Mouse (Mus musculus) CH12.LX (cell line): Measurements from ENCODE around the gene Gm10320. TPM values are rescaled to one million over a fixed set of nuclear protein-coding genes. Genes with fewer than 3 reads are reported as not detected.

Source experiments
- DNase-seq: peaks from one replicate; pipeline ENCODE4 v3.0.0-alpha.2; 2013; ENCODE audit errors: extremely low read depth
- H3K27ac ChIP-seq: 2 replicates; pipeline ENCODE4 v1.5.1; 2012; ENCODE audit warnings: low read depth, mild to moderate bottlenecking, control low read depth, moderate library complexity; ENCODE audit not compliant: insufficient read depth
- H3K27me3 ChIP-seq: replicated peaks from 2 replicates; pipeline ENCODE3; 2012; ENCODE audit warnings: inconsistent platforms
- H3K36me3 ChIP-seq, 2 experiments: replicated peaks in 1 of 2; 2 replicates each; pipeline versions ENCODE3 to v1.6.1; 2012; ENCODE audit warnings: inconsistent platforms in 1 of 2, low read length in 1 of 2, mild to moderate bottlenecking in 1 of 2, mixed read lengths in 1 of 2, moderate library complexity in 1 of 2; ENCODE audit not compliant: control insufficient read depth in 1 of 2, insufficient read depth in 1 of 2
- H3K4me1 ChIP-seq, 2 experiments: 2 replicates each; pipeline ENCODE4 v1.6.1; 2012; ENCODE audit warnings: inconsistent platforms in 1 of 2, moderate library complexity in 1 of 2; ENCODE audit not compliant: insufficient read depth in 2 of 2, control insufficient read depth in 1 of 2
- H3K4me2 ChIP-seq: 2 replicates; pipeline ENCODE4 v1.6.1; 2012; ENCODE audit warnings: low read depth, mild to moderate bottlenecking, control low read depth; ENCODE audit not compliant: poor library complexity, insufficient read depth, severe bottlenecking
- H3K4me3 ChIP-seq, 3 experiments: fragments of 150-350 bp in 1 of 3; sonication (generic) in 1 of 3; replicated peaks in 1 of 3; 2 replicates each; pipeline versions ENCODE3 to v1.5.1; 2011 to 2012; ENCODE audit warnings: low read depth in 2 of 3, low read length in 2 of 3, mild to moderate bottlenecking in 2 of 3, moderate library complexity in 2 of 3, control low read depth in 1 of 3, improper control_type of control experiment in 1 of 3, inconsistent platforms in 1 of 3, mixed read lengths in 1 of 3; ENCODE audit not compliant: poor library complexity in 1 of 3
- H3K79me2 ChIP-seq: replicated peaks from 2 replicates; pipeline ENCODE4 v1.6.1; 2012; ENCODE audit warnings: mild to moderate bottlenecking, moderate library complexity; ENCODE audit not compliant: control insufficient read depth, poor library complexity, insufficient read depth, severe bottlenecking; ENCODE audit errors: extremely low read depth
- H3K9ac ChIP-seq: 2 replicates; pipeline ENCODE4 v1.6.1; 2012; ENCODE audit warnings: low read depth, mild to moderate bottlenecking, control low read depth, moderate library complexity; ENCODE audit not compliant: insufficient read depth
- H3K9me3 ChIP-seq: replicated peaks from 2 replicates; pipeline ENCODE3; 2012; ENCODE audit warnings: low read length, inconsistent platforms, mixed read lengths
- BHLHE40 ChIP-seq: IDR thresholded peaks from 2 replicates; pipeline ENCODE4 v1.6.1; 2011; ENCODE audit warnings: mild to moderate bottlenecking, low read depth, low read length, improper control_type of control experiment
- CHD1 ChIP-seq: IDR thresholded peaks from 2 replicates; pipeline ENCODE4 v1.6.1; 2012; ENCODE audit warnings: low read depth, low read length, improper control_type of control experiment, inconsistent platforms
- ELF1 ChIP-seq: IDR thresholded peaks from 2 replicates; pipeline ENCODE4 v1.6.1; 2014; ENCODE audit warnings: low read depth, mild to moderate bottlenecking, inconsistent platforms, low read length, improper control_type of control experiment
- ETS1 ChIP-seq: conservative IDR thresholded peaks from 2 replicates; pipeline ENCODE4 v1.6.1; 2012; ENCODE audit warnings: low read depth, mild to moderate bottlenecking, inconsistent platforms, low read length, improper control_type of control experiment, moderate library complexity
- GABPA ChIP-seq: IDR thresholded peaks from 2 replicates; pipeline ENCODE4 v1.6.1; 2012; ENCODE audit warnings: low read depth, low read length, improper control_type of control experiment, inconsistent platforms; ENCODE audit not compliant: insufficient replicate concordance
- IRF4 ChIP-seq: IDR thresholded peaks from 2 replicates; pipeline ENCODE4 v1.6.1; 2014; ENCODE audit warnings: low read depth, mild to moderate bottlenecking, inconsistent platforms, low read length, improper control_type of control experiment
- JUN ChIP-seq: IDR thresholded peaks from 2 replicates; pipeline ENCODE4 v1.6.1; 2011; ENCODE audit warnings: low read depth, mild to moderate bottlenecking, low read length, improper control_type of control experiment, moderate library complexity; ENCODE audit not compliant: insufficient read depth
- JUND ChIP-seq: conservative IDR thresholded peaks from 2 replicates; pipeline ENCODE4 v1.6.1; 2011; ENCODE audit warnings: low read depth, low read length, improper control_type of control experiment
- KAT2A ChIP-seq: IDR thresholded peaks from 2 replicates; pipeline ENCODE4 v1.6.1; 2012; ENCODE audit warnings: low read length, improper control_type of control experiment, inconsistent platforms; ENCODE audit not compliant: insufficient replicate concordance
- MAFK ChIP-seq: IDR thresholded peaks from 2 replicates; pipeline ENCODE4 v1.6.1; 2011; ENCODE audit warnings: low read length, improper control_type of control experiment; ENCODE audit not compliant: insufficient replicate concordance
- MXI1 ChIP-seq: IDR thresholded peaks from 2 replicates; pipeline ENCODE4 v1.6.1; 2011; ENCODE audit warnings: mild to moderate bottlenecking, low read depth, low read length, improper control_type of control experiment
- MYC ChIP-seq: IDR thresholded peaks from 2 replicates; pipeline ENCODE4 v1.6.1; 2011; ENCODE audit warnings: low read depth, mild to moderate bottlenecking, improper control_type of control experiment, low read length
- NELFE ChIP-seq: IDR thresholded peaks from 2 replicates; pipeline ENCODE4 v1.6.1; 2011; ENCODE audit warnings: low read depth, low read length, improper control_type of control experiment
- NRF1 ChIP-seq: IDR thresholded peaks from 2 replicates; pipeline ENCODE4 v1.6.1; 2014; ENCODE audit warnings: low read depth, mild to moderate bottlenecking, inconsistent platforms, low read length, improper control_type of control experiment, moderate library complexity
- PAX5 ChIP-seq: IDR thresholded peaks from 2 replicates; pipeline ENCODE4 v1.6.1; 2012; ENCODE audit warnings: low read length, inconsistent platforms, mixed read lengths
- POLR2A ChIP-seq: IDR thresholded peaks from 2 replicates; pipeline ENCODE4 v1.6.1; 2011; ENCODE audit warnings: low read depth, mild to moderate bottlenecking, improper control_type of control experiment, low read length
- RAD21 ChIP-seq: IDR thresholded peaks from 2 replicates; pipeline ENCODE4 v1.6.1; 2011; ENCODE audit warnings: low read depth, mild to moderate bottlenecking, low read length, improper control_type of control experiment, moderate library complexity
- RCOR1 ChIP-seq: conservative IDR thresholded peaks from 2 replicates; pipeline ENCODE4 v1.6.1; 2012; ENCODE audit warnings: low read depth, mild to moderate bottlenecking, inconsistent platforms, low read length, improper control_type of control experiment
- SMC3 ChIP-seq: IDR thresholded peaks from 2 replicates; pipeline ENCODE4 v1.6.1; 2011; ENCODE audit warnings: low read depth, low read length, improper control_type of control experiment
- TBP ChIP-seq: conservative IDR thresholded peaks from 2 replicates; pipeline ENCODE4 v1.6.1; 2011; ENCODE audit warnings: low read depth, low read length, improper control_type of control experiment
- TCF12 ChIP-seq: IDR thresholded peaks from 2 replicates; pipeline ENCODE4 v1.6.1; 2014; ENCODE audit warnings: low read depth, mild to moderate bottlenecking, inconsistent platforms, low read length, improper control_type of control experiment
- UBTF ChIP-seq: IDR thresholded peaks from 2 replicates; pipeline ENCODE4 v1.6.1; 2012; ENCODE audit warnings: low read depth, mild to moderate bottlenecking, inconsistent platforms, low read length, improper control_type of control experiment, moderate library complexity
- USF1 ChIP-seq: IDR thresholded peaks from 2 replicates; pipeline ENCODE4 v1.6.1; 2014; ENCODE audit warnings: low read depth, mild to moderate bottlenecking, inconsistent platforms, low read length, improper control_type of control experiment
- USF2 ChIP-seq: conservative IDR thresholded peaks from 2 replicates; pipeline ENCODE4 v1.6.1; 2011; ENCODE audit warnings: low read depth, low read length, improper control_type of control experiment
- ZKSCAN1 ChIP-seq: IDR thresholded peaks from 2 replicates; pipeline ENCODE4 v1.6.1; 2012; ENCODE audit warnings: low read depth, inconsistent platforms, low read length, improper control_type of control experiment, borderline replicate concordance
- ZMIZ1 ChIP-seq: IDR thresholded peaks from 2 replicates; pipeline ENCODE4 v1.6.1; 2012; ENCODE audit warnings: low read depth, mild to moderate bottlenecking, inconsistent platforms, low read length, improper control_type of control experiment
- dilution Hi-C: fragments of 300-500 bp; cut with MboI; formaldehyde crosslinking; loops from 2 replicates; pipeline ENCODE4 v1.14.3; 2020; ENCODE audit warnings: low sequenced_read_pairs; ENCODE audit not compliant: extremely low pct_unique_long_range_greater_than_20kb, extremely low pct_ligation_motif_present
- in situ Hi-C: fragments of 300-500 bp; cut with MboI; formaldehyde crosslinking; loops from 3 replicates; pipeline ENCODE4 v1.14.3; 2019; ENCODE audit warnings: low sequenced_read_pairs, low pct_ligation_motif_present, low pct_unique_long_range_greater_than_20kb, mixed read lengths
- polyA plus RNA-seq: library from polyadenylated mRNA; unstranded; fragments of >175 nt; gene quantifications from 2 replicates; pipeline ENCODE4 v1.2.1, GENCODE M21; 2012; ENCODE audit warnings: low read depth; ENCODE audit not compliant: insufficient read length
- total RNA-seq, 2 experiments: library from RNA; depleted of rRNA; stranded (reverse); fragments of 300-350 nt in 1 of 2; fragments of >200 nt in 1 of 2; gene quantifications; 2 replicates each; pipeline ENCODE4 v1.2.3; 2012 to 2014

Gm10320 gene
- total and polyA plus RNA-seq, 3 experiments, result 1.8 to 13.4 (median 8.0) TPM

GRCm38 (mm10) chr13:98477991-98478390, 13.8 kb downstream of the Gm10320 start:
- no peak overlapping the region for H3K27ac ChIP-seq
- dilution Hi-C loops, result no loop called here
- in situ Hi-C loops, result no loop called here

GRCm38 (mm10) chr13:98476839-98477495, 14.8 kb downstream of the Gm10320 start:
- peaks cover 4% of the 10 kb centered on the region for H3K9me3 ChIP-seq
- no peaks in the 10 kb centered on the region for H3K27me3 ChIP-seq
- no peak for DNase-seq
- H3K4me1 ChIP-seq, result peaks cover 0 to 5% of the 10 kb centered on the region in 2 experiments; a peak in 2 of 4 replicates
- no peak for TF ChIP-seq ZMIZ1
- TF ChIP-seq UBTF, result no peak
- no peak for TF ChIP-seq TCF12
- TF ChIP-seq MAFK, result no peak
- TF ChIP-seq BHLHE40, result no peak
- TF ChIP-seq JUN, result no peak
- no peak for TF ChIP-seq ELF1
- no peak for TF ChIP-seq SMC3
- TF ChIP-seq ETS1, result no peak
- no peak for TF ChIP-seq JUND
- TF ChIP-seq NELFE, result no peak
- no peak for TF ChIP-seq CHD1
- no peak for TF ChIP-seq MXI1
- TF ChIP-seq ZKSCAN1, result no peak
- TF ChIP-seq NRF1, result no peak
- TF ChIP-seq, all 38 proteins: peak for 0
- no peaks in the 10 kb centered on the region for H3K79me2 ChIP-seq
- no peak overlapping the region for H3K4me2 ChIP-seq
- no peak overlapping the region for H3K4me3 ChIP-seq
- dilution Hi-C loops (no loop called here), in situ Hi-C loops (no loop called here)
- no peaks in the 10 kb centered on the region for H3K36me3 ChIP-seq
- no peak overlapping the region for H3K27ac ChIP-seq
- H3K9ac ChIP-seq, result no peak overlapping the region

More at GRCm38 (mm10) chr13:98477991-98478390, 13.8 kb downstream of the Gm10320 start:
- Histone ChIP-seq H3K4me3 (no peak overlapping the region), H3K4me1 (no peaks in the 10 kb centered on the region), H3K27me3 (no peaks in the 10 kb centered on the region), H3K9ac (no peak overlapping the region), H3K9me3 (peaks cover 4% of the 10 kb centered on the region), H3K36me3 (no peaks in the 10 kb centered on the region), H3K79me2 (no peaks in the 10 kb centered on the region), H3K4me2 (no peak overlapping the region)
- no peak for DNase-seq
- TF ChIP-seq KAT2A (no peak), RAD21 (no peak), UBTF (no peak), USF2 (no peak), IRF4 (no peak), RCOR1 (no peak), SMC3 (no peak), PAX5 (no peak), USF1 (no peak), TBP (no peak), MYC (no peak), POLR2A (no peak), GABPA (no peak), ZKSCAN1 (no peak), JUN (no peak), NRF1 (no peak), ZMIZ1 (no peak)
